9 mouse cellular contexts compared by ENCODE assay signal in the genomic region with DNA sequence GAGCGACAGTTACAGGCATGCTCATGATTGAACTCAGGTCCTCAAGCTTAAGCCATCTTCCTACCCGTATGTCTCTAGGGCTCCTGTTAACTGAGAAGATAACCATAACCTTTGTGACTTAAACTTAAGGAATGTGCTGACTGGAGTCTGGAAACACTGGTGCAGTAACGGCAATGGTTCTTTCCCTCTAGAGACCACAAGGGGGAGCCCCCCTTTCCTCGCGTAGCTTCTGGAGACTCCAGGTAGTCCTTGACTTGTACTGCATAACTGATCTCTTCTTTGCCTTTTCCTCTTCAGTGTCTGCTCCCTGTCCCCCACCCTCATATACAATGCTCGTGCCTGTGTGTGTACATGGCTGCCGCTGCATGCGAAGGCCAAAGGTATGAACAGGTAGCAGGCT.
DNase-seq lines count a peak whose midpoint lies in the region; ATAC-seq lines count a peak whose summit lies in the region.
"Had no signal": no experiment of that assay in that cellular context is flagged by ENCODE, and none has a peak within 500 bp of the region (broad histone marks: within the 10 kb centered on the region; RNA-seq: fewer than 3 reads in every experiment).

No protein-coding gene starts in this region.

- no peaks in the 10 kb centered on the region for H3K4me1 ChIP-seq in forebrain, embryonic 14.5 days (ENCODE audit: control insufficient read depth, insufficient read depth, low read length)
- H3K4me1 ChIP-seq in forebrain, embryonic 13.5 days, result no peaks in the 10 kb centered on the region
- H3K4me1 ChIP-seq in midbrain, embryonic 10.5 days, result 0 out of 2 replicates have a peak, but pooled peaks cover 5% of the 10 kb centered on the region
- H3K4me1 ChIP-seq in midbrain, embryonic 11.5 days (ENCODE audit: control insufficient read depth, insufficient read depth, low read length), result no peaks in the 10 kb centered on the region

- DNase-seq in forebrain, embryonic 14.5 days (ENCODE audit: low spot score), result peak; percentile 52
- peak; percentile 22 for DNase-seq in midbrain, embryonic 10.5 days (ENCODE audit: low spot score)
- DNase-seq in midbrain, embryonic 11.5 days (ENCODE audit: low spot score, missing footprints), result no peak
- peak; percentile 24 for DNase-seq in embryo, embryonic 11.5 days (ENCODE audit: low read depth, low spot score)
- DNase-seq in retina, embryonic 14.5 days (ENCODE audit: low spot score), result peak; percentile 51
- DNase-seq in gastrocnemius, postnatal 36 days, result no peak
- DNase-seq in cerebellum, adult 8-10 months, result no peak

- ATAC-seq in forebrain, embryonic 14.5 days, result no peak
- no peak for ATAC-seq in forebrain, embryonic 13.5 days
- no peak for ATAC-seq in midbrain, embryonic 11.5 days (ENCODE audit: low FRiP score)
- ATAC-seq: midbrain, embryonic 16.5 days had no signal

- H3K27me3 ChIP-seq in forebrain, embryonic 14.5 days (replicated peaks; ENCODE audit: control insufficient read depth, insufficient read depth, low read length), result no peaks in the 10 kb centered on the region
- H3K27me3 ChIP-seq in forebrain, embryonic 13.5 days, result no peaks in the 10 kb centered on the region
- H3K27me3 ChIP-seq in midbrain, embryonic 10.5 days (ENCODE audit: low read depth, poor library complexity, severe bottlenecking), result no peaks in the 10 kb centered on the region
- no peaks in the 10 kb centered on the region for H3K27me3 ChIP-seq in midbrain, embryonic 11.5 days (ENCODE audit: control insufficient read depth, insufficient read depth, low read length)

- H3K36me3 ChIP-seq in forebrain, embryonic 14.5 days (ENCODE audit: control insufficient read depth, insufficient read depth, low read length), result no peaks in the 10 kb centered on the region
- no peaks in the 10 kb centered on the region for H3K36me3 ChIP-seq in forebrain, embryonic 13.5 days (ENCODE audit: poor library complexity, severe bottlenecking)
- H3K36me3 ChIP-seq in midbrain, embryonic 10.5 days, result no peaks in the 10 kb centered on the region
- H3K36me3 ChIP-seq in midbrain, embryonic 11.5 days (ENCODE audit: control insufficient read depth, insufficient read depth, low read length), result no peaks in the 10 kb centered on the region

- intact Hi-C loops in gastrocnemius, postnatal 36 days (cut with DNase I), result no loop called here

- 63% methylated on average over 8 of the region's 8 CpGs for WGBS in forebrain, embryonic 14.5 days
- 69% methylated on average over 8 of the region's 8 CpGs for WGBS in forebrain, embryonic 13.5 days
- 69% methylated on average over 8 of the region's 8 CpGs for WGBS in midbrain, embryonic 10.5 days
- 69% methylated on average over 8 of the region's 8 CpGs for WGBS in midbrain, embryonic 11.5 days

- no peak overlapping the region for H3K4me2 ChIP-seq in forebrain, embryonic 14.5 days (ENCODE audit: low read length)
- H3K4me2 ChIP-seq in forebrain, embryonic 13.5 days, result no peak overlapping the region
- no peak overlapping the region for H3K4me2 ChIP-seq in midbrain, embryonic 11.5 days

- no peaks in the 10 kb centered on the region for H3K9me3 ChIP-seq in forebrain, embryonic 14.5 days (replicated peaks; ENCODE audit: control insufficient read depth, low read length)
- H3K9me3 ChIP-seq in forebrain, embryonic 13.5 days (replicated peaks), result no peaks in the 10 kb centered on the region
- no peaks in the 10 kb centered on the region for H3K9me3 ChIP-seq in midbrain, embryonic 10.5 days (replicated peaks)
- H3K9me3 ChIP-seq in midbrain, embryonic 11.5 days (ENCODE audit: control insufficient read depth, low read length), result no peaks in the 10 kb centered on the region

- H3K4me3 ChIP-seq in forebrain, embryonic 14.5 days (ENCODE audit: low read depth, low read length), result no peak overlapping the region
- no peak overlapping the region for H3K4me3 ChIP-seq in forebrain, embryonic 13.5 days
- H3K4me3 ChIP-seq in midbrain, embryonic 10.5 days, result no peak overlapping the region
- H3K4me3 ChIP-seq in midbrain, embryonic 11.5 days (ENCODE audit: low read depth, low read length), result no peak overlapping the region

- no peak overlapping the region for H3K9ac ChIP-seq in forebrain, embryonic 14.5 days (ENCODE audit: low read length)
- no peak overlapping the region for H3K9ac ChIP-seq in forebrain, embryonic 13.5 days
- no peak overlapping the region for H3K9ac ChIP-seq in midbrain, embryonic 11.5 days (ENCODE audit: low read length)

- no peak overlapping the region for H3K27ac ChIP-seq in forebrain, embryonic 14.5 days (ENCODE audit: low read depth, low read length)
- no peak overlapping the region for H3K27ac ChIP-seq in forebrain, embryonic 13.5 days
- H3K27ac ChIP-seq in midbrain, embryonic 10.5 days (replicated peaks), result no peak overlapping the region
- no peak overlapping the region for H3K27ac ChIP-seq in midbrain, embryonic 11.5 days (ENCODE audit: low read depth, low read length)

Comparison
In these comparisons a context has a peak if more than half of its experiments do, and no peak if none do; other contexts are left out.
1. DNase-seq: peak in forebrain, embryonic 14.5 days (single experiment), midbrain, embryonic 10.5 days (single experiment), embryo, embryonic 11.5 days (single experiment) and retina, embryonic 14.5 days (single experiment); none in midbrain, embryonic 11.5 days (single experiment), gastrocnemius, postnatal 36 days (0 of 2) and cerebellum, adult 8-10 months (single experiment).